Mouse (Mus musculus) embryonic fibroblast, embryonic 13.5 days (primary cell): Measurements from ENCODE around the gene Ahnak2.

Source experiments
- CTCF ChIP-seq: IDR thresholded peaks from 2 replicates; pipeline ENCODE4 v1.5.1; 2011; ENCODE audit warnings: mild to moderate bottlenecking, control low read depth, low read length, moderate library complexity, borderline replicate concordance; ENCODE audit not compliant: insufficient read depth
- POLR2A ChIP-seq: IDR thresholded peaks from 2 replicates; pipeline ENCODE4 v1.6.1; 2011; ENCODE audit warnings: low read depth, mild to moderate bottlenecking, control low read depth, low read length, moderate library complexity

DNA sequence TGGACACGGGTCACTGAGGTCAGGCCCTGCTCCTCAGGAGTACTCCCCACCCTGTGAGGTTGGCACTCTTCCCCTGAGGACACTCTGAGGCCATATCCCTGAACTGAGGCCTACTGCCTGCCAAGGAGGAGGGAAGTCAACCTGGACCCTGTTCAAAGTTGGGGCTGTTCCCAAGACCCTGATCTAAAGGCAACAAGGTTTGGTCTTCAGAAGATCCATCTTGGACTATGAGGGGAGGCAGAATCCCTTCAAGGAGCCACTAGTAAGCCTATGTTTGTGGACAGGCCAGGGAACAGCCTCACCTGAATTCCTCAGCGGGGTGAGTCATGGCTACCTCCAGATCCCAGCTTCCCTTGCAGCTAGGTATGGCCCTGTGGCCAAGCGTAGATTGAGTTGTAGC is 43.0 kb downstream of the Ahnak2 start:
- TF ChIP-seq POLR2A (no peak), CTCF (no peak)
